Mouse (Mus musculus) hindbrain, embryonic 12.5 days (tissue): Measurements from ENCODE around the gene Vav3. TPM values are rescaled to one million over a fixed set of nuclear protein-coding genes. Genes with fewer than 3 reads are reported as not detected.

Experiments used
- ATAC-seq: fragments of 200-750 bp; cut with Nextera tagmentation; 2 replicates; pipeline ENCODE4 v1.8.0; 2017; ENCODE audit warnings: moderate TSS enrichment; ENCODE audit not compliant: low FRiP score
- H3K27ac ChIP-seq: fragments of 300-500 bp; sonication (generic); 2 replicates; pipeline ENCODE4 v1.5.1; 2016; ENCODE audit warnings: mild to moderate bottlenecking
- H3K27me3 ChIP-seq: fragments of 300-500 bp; sonication (generic); 2 replicates; pipeline ENCODE4 v1.6.1; 2016; ENCODE audit warnings: mild to moderate bottlenecking
- H3K36me3 ChIP-seq: fragments of 300-500 bp; sonication (generic); 2 replicates; pipeline ENCODE4 v1.6.1; 2016; ENCODE audit warnings: mild to moderate bottlenecking
- H3K4me1 ChIP-seq: fragments of 300-500 bp; sonication (generic); 2 replicates; pipeline ENCODE4 v1.6.1; 2016
- H3K4me2 ChIP-seq: fragments of 300-500 bp; sonication (generic); replicated peaks from 2 replicates; pipeline ENCODE4 v1.6.1; 2016; ENCODE audit warnings: mild to moderate bottlenecking
- H3K4me3 ChIP-seq: fragments of 300-500 bp; sonication (generic); 2 replicates; pipeline ENCODE4 v1.5.1; 2016; ENCODE audit warnings: mild to moderate bottlenecking
- H3K9ac ChIP-seq: fragments of 300-500 bp; sonication (generic); 2 replicates; pipeline ENCODE4 v1.6.1; 2016; ENCODE audit warnings: mild to moderate bottlenecking, moderate library complexity
- H3K9me3 ChIP-seq: fragments of 300-500 bp; sonication (generic); replicated peaks from 2 replicates; pipeline ENCODE4 v1.6.1; 2016; ENCODE audit warnings: mild to moderate bottlenecking
- WGBS: fragments of 180-500 bp; shearing (Covaris S2); methylation state at CpG from one replicate; pipeline ENCODE4 v1.1.7; 2016; 5-methylcytosine and 5-hydroxymethylcytosine counted together
- polyA plus RNA-seq: library from polyadenylated mRNA; unstranded; fragments of >200 nt; fragmentation: Nextera tagmentation; extraction: Ambion mirVana; gene quantifications from 2 replicates; pipeline ENCODE4 v1.2.1, GENCODE M21; 2016

Vav3 gene
- polyA plus RNA-seq, 1 experiment from 2014 or later, result 24.0 TPM

DNA sequence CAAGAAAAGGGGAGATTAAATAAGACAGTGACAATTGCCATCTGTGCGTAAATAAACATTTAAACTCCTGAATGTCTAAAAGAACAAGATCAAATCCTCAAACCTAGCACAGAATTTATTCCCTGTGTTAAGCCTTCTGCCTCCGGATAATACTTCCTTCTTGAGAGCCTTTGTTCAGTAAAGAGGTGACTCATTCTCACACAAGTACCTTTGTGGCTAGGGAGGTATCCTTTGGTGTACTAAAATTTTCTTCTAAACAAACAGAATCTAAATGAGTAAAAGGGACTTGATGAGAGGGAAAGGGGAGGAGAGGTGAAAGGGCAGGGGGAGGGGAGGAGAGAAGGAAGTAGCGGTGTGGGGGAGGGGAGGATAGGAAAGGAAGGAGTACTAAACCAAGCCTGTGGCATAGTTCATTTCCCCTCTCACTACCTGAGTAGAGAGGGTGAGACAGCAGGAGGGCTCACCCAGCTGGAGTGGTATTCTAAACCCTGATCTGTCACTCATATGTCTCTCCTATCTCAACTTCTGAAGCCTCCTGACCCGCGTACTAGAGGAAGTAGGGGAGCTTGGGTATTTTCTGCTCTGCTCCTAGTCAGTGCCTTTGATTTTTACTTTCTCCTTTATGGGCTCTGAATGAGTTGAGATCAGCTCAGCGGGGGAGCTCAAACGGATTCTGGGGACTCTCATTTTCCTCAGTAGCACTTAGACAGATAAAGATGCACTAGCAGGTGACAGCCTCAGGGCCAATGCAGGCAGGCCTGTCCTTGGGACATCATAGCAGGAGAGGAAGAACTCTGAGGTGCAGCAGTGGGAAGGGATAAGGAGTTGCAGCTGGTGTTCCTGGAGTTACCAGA lies 16.8 kb upstream of the Vav3 start:
- Histone ChIP-seq H3K27me3 (no peaks in the 10 kb centered on the region), H3K9ac (no peak overlapping the region), H3K4me2 (no peak overlapping the region), H3K27ac (no peak overlapping the region), H3K4me1 (no peaks in the 10 kb centered on the region), H3K36me3 (no peaks in the 10 kb centered on the region), H3K9me3 (no peaks in the 10 kb centered on the region), H3K4me3 (no peak overlapping the region)
- no peak for ATAC-seq
- 67% methylated on average over 7 of the region's 7 CpGs for whole genome bisulfite sequencing

DNA sequence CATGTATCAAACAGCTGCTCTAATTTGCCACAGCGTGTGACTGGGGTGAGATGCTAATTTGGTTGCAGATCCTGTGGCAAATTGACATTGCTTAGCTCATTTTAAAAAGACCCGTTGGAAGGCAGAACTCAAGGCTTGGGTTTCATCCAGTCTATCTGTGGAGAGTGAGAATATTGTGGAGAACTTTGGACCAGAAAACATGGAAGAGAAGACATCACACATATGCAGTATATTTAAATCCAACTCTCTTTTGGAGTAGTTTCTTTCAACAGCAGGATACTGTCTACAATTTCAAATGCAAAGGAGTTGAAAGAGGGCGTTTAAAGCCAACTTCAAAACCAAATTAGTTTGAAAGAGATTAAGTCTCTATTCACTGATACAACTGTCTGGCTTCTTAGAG lies 13.3 kb upstream of the Vav3 start:
- no peak for ATAC-seq
- WGBS, result 65% methylated on average over 3 of the region's 3 CpGs

DNA sequence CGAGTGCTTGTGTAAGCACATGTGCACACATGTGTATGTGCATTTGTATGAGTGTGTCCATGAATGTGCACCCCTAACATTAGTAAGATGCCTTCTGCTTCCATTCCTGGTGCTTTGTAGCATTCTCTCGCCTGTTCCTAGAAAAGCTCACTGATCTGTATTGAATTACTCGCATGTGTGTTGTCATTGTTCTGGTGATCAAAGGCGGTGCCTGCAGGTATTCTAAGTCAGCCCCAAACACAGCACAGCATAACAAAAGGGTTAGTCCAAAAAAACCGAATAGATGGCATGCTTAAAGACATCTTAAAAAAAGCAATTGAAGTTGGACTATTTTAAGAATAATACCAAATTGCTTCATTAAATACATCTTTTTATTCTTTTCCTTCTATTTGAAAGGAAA lies 7.7 kb upstream of the Vav3 start:
- H3K4me3 ChIP-seq, result no peak overlapping the region
- no peak overlapping the region for H3K27ac ChIP-seq
- H3K4me1 ChIP-seq, result no peaks in the 10 kb centered on the region
- H3K27me3 ChIP-seq, result no peaks in the 10 kb centered on the region
- H3K9me3 ChIP-seq, result no peaks in the 10 kb centered on the region
- no peak for ATAC-seq
- WGBS, result 56% methylated on average over 5 of the region's 5 CpGs
- H3K36me3 ChIP-seq, result no peaks in the 10 kb centered on the region
- no peak overlapping the region for H3K9ac ChIP-seq
- no peak overlapping the region for H3K4me2 ChIP-seq

More for the DNA sequence above, 13.3 kb upstream of the Vav3 start:
- Histone ChIP-seq H3K4me2 (no peak overlapping the region), H3K9ac (no peak overlapping the region), H3K4me3 (no peak overlapping the region), H3K9me3 (no peaks in the 10 kb centered on the region), H3K4me1 (no peaks in the 10 kb centered on the region), H3K27me3 (no peaks in the 10 kb centered on the region), H3K27ac (no peak overlapping the region), H3K36me3 (no peaks in the 10 kb centered on the region)

DNA sequence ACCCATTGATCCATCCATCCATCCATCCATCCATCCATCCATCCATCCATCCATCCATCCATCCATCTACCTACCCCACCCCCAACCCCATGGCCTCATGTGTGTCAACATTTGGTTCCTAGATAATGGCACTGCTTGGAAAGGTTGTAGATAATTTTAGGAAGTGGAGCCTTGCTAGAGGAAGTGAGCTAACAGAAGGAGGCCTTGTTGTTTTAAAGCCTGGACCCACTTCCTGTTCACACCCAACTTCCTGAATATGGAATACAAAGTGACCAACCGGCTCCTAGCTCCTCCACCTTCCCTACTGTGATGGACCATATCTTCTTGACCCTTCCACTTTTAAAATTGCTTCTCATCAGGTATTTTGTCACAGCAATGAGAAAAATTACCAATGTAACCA lies 5.0 kb upstream of the Vav3 start:
- 86% methylated on average over 1 of the region's 1 CpGs for WGBS
- H3K9me3 ChIP-seq, result no peaks in the 10 kb centered on the region
- peaks cover 4% of the 10 kb centered on the region; the same call in 1 of the 2 replicates for H3K4me1 ChIP-seq
- no peaks in the 10 kb centered on the region for H3K36me3 ChIP-seq
- no peak overlapping the region for H3K4me2 ChIP-seq
- no peak overlapping the region for H3K9ac ChIP-seq
- H3K4me3 ChIP-seq, result no peak overlapping the region
- H3K27ac ChIP-seq, result no peak overlapping the region
- H3K27me3 ChIP-seq, result no peaks in the 10 kb centered on the region
- no peak for ATAC-seq

DNA sequence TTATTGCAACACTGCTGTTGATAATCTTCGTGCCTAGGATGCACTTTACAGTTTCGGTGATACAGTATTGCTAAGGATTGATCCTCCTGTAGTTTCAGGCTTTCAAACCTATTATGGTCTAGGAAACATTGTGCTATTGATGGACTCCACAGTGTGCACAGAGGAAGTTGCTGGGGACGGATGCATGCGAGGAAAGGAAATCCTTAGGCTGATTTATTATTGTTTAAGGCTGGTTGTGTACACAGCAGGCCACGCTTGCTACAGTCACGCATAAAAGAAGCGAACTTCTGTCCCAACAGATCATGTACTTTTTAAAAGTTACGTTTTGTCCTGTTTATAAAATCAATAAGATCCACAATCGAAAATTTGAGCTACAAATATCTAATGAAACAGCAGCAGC lies 1.2 kb upstream of the Vav3 start:
- no peak overlapping the region for H3K27ac ChIP-seq
- no peak overlapping the region for H3K4me3 ChIP-seq
- H3K36me3 ChIP-seq, result no peaks in the 10 kb centered on the region
- H3K9me3 ChIP-seq, result no peaks in the 10 kb centered on the region
- no peak overlapping the region for H3K9ac ChIP-seq
- 75% methylated on average over 9 of the region's 9 CpGs for WGBS
- H3K4me1 ChIP-seq, result peaks cover 26% of the 10 kb centered on the region
- H3K4me2 ChIP-seq, result no peak overlapping the region
- no peaks in the 10 kb centered on the region for H3K27me3 ChIP-seq
- ATAC-seq, result no peak

DNA sequence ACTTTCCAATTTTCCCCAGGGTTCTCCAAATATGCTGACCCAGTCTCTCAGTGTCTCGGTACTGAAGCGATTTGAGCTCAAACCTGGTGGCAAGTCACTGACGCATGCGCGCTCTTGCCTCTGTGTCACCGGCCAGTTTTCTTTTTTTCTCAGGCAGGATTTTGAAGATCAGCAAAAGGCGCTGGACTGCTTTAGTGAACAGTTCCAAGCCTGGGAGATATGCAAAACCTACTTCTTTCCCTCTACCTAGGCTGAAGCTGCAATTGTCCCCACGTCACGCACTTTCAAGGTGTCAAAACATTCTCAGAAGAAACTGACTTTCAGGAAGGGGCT lies 546 bp upstream of the Vav3 start:
- Histone ChIP-seq H3K4me3 (peak overlapping the region; percentile 81), H3K4me1 (peaks cover 26% of the 10 kb centered on the region), H3K27ac (peak overlapping the region; percentile 94), H3K36me3 (no peaks in the 10 kb centered on the region), H3K9ac (no peak overlapping the region), H3K4me2 (peak overlapping the region; percentile 74), H3K27me3 (no peaks in the 10 kb centered on the region), H3K9me3 (no peaks in the 10 kb centered on the region)
- WGBS, result 2% methylated on average over 9 of the region's 9 CpGs
- peak; percentile 29 for ATAC-seq

DNA sequence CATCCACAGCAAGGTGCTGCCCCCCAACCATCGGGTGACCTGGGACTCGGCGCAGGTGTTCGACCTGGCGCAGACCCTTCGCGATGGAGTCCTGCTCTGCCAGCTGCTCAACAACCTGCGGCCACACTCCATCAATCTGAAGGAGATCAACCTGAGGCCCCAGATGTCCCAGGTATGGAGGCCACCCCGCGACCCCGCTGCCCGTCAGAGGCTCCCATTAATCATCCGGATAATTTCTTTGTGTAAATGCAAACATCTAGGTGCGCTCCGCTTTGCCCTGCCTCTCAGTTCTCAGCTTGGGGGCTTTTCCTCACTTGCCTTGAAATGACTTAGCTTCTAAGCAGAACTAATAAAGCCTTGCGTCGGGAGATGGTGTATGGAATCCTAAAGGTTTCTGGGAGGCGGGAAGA lies 623 bp downstream of the Vav3 start:
- peak; percentile 76; the same call in 1 of the 2 replicates for ATAC-seq
- H3K4me3 ChIP-seq, result peak overlapping the region; percentile 81
- peak overlapping the region; percentile 83 for H3K9ac ChIP-seq
- H3K27me3 ChIP-seq, result no peaks in the 10 kb centered on the region
- no peaks in the 10 kb centered on the region for H3K9me3 ChIP-seq
- H3K27ac ChIP-seq, result peak overlapping the region; percentile 94
- peak overlapping the region; percentile 74 for H3K4me2 ChIP-seq
- under 1% methylated on average over 18 of the region's 18 CpGs for WGBS
- peaks cover 26% of the 10 kb centered on the region for H3K4me1 ChIP-seq
- H3K36me3 ChIP-seq, result no peaks in the 10 kb centered on the region

DNA sequence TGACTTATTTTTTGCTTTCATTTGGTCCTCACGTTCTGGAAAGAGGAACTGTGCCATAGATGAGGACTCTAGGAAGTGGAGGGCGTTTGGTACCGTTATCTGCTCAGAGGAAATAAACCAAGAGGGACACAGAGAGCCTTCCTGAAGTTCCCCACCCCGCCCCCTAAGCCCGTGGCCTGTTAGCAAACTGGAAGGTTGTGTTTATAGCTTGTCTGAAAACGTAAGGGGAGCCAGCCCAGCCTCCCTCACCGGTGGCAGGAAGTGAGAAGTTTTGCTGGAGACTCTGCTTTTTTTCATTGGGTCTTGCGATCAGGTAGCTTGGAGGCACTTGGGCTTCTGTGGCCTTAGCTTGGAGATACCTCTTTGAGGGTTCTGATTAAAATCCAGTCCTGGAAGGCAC lies 1.2 kb downstream of the Vav3 start:
- Histone ChIP-seq H3K9ac (peak overlapping the region; percentile 83), H3K27ac (peak overlapping the region; percentile 94), H3K4me1 (peaks cover 26% of the 10 kb centered on the region), H3K36me3 (no peaks in the 10 kb centered on the region), H3K27me3 (no peaks in the 10 kb centered on the region), H3K4me2 (peak overlapping the region; percentile 74), H3K4me3 (peak overlapping the region; percentile 81), H3K9me3 (no peaks in the 10 kb centered on the region)
- ATAC-seq, result no peak
- 2% methylated on average over 8 of the region's 8 CpGs for WGBS

DNA sequence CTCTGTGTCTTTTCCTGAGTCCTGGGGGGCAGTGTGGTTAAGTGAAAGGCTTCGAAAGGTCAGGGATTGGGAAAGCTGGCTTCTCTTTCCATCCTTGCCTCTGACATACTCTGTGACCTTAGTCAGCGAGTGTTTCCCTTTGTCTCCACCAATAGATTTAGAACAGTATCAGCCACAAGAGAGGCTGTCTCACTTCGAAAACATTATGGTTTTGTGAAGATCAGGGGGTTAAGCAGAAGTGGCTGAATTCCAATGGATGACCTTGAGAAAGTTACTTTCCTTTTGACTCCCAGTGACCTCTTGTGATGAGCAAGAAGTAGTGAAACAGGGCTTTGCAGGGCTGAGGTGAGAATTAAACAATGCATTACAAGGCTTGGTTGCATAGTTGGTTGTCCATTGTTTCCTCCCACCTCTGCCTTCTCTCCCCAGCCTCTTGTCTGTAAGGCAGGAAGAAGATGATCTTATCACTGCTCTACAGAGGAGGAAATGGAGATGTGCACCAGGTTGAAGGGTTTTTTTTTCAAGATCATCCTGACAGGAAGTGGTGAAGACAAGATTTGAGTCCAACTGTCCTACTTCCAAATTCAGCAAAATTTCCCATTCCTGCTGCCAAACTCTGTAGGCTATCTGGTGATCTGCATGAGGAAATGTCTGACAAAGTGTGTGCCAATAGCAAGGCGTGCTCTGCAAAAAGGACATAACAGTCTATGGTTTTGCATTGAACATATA lies 11.7 kb downstream of the Vav3 start:
- Histone ChIP-seq H3K36me3 (no peaks in the 10 kb centered on the region), H3K4me1 (no peaks in the 10 kb centered on the region), H3K9ac (no peak overlapping the region), H3K4me2 (no peak overlapping the region), H3K27me3 (no peaks in the 10 kb centered on the region), H3K27ac (no peak overlapping the region), H3K9me3 (no peaks in the 10 kb centered on the region), H3K4me3 (no peak overlapping the region)
- WGBS, result 84% methylated on average over 4 of the region's 4 CpGs
- no peak for ATAC-seq

DNA sequence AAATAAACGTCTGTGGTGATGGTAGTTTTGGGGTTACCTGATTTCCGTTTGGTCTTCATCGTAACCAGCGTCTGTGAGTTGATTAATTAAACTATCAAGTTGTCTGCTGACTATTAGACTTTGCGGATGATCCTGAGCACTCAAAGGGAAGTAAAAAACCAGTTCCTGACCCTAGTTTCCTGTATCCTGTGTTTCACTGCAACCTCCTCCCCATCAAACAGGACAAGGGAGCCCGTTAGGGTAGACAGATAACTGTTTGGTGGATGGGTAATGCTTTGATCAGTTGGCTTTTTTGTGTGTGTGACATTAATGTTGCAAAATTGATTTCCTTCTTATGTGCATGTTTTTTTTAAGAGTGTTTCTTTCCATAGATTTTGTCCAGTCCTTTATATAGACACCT lies 12.2 kb downstream of the Vav3 start:
- Histone ChIP-seq H3K27ac (no peak overlapping the region), H3K4me1 (no peaks in the 10 kb centered on the region), H3K9me3 (no peaks in the 10 kb centered on the region), H3K9ac (no peak overlapping the region), H3K36me3 (no peaks in the 10 kb centered on the region), H3K4me2 (no peak overlapping the region), H3K27me3 (no peaks in the 10 kb centered on the region), H3K4me3 (no peak overlapping the region)
- WGBS, result 84% methylated on average over 6 of the region's 6 CpGs
- ATAC-seq, result no peak

DNA sequence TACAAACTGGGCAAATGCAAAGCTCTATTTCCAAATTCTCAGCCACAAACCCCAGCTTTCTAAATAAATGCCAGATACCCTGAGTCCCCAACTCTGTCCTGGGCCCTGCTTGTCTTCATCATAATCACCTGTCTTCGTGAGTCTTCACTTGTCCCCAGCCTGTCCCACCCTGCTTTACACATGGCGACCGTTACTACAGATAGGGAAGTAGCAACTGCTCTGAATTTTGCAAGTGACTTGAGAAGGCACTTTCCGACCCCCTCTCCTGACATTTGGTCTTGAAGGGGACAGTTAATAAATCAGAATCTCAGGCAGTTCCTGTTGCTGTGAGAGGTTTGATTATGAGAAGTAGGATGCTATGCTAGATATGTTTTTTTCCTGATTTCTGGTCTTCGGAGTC lies 13.4 kb downstream of the Vav3 start:
- Histone ChIP-seq H3K9me3 (no peaks in the 10 kb centered on the region), H3K4me1 (no peaks in the 10 kb centered on the region), H3K36me3 (no peaks in the 10 kb centered on the region), H3K27me3 (no peaks in the 10 kb centered on the region), H3K27ac (no peak overlapping the region), H3K4me3 (no peak overlapping the region), H3K9ac (no peak overlapping the region), H3K4me2 (no peak overlapping the region)
- no peak for ATAC-seq
- 94% methylated on average over 5 of the region's 5 CpGs for WGBS

DNA sequence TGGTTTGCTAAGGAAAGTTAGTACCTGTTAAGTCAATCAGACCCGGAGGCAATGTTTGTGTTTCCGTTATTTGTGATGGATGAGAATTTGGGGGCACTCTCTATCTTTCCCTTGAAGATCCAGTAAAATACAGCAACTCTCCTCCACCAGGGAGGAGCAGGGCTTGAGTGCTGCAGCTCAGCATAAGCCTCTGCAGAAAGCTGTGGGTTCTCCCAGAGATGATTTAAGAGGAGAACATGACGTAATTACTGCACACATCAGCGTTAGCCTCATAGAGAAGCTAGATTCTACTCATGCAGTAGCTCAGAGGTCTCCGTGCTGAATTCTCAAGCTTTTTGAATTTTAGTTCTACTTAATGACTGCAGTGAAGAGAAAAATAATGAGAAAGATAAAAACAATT lies 14.7 kb downstream of the Vav3 start:
- Histone ChIP-seq H3K9ac (no peak overlapping the region), H3K27me3 (no peaks in the 10 kb centered on the region), H3K4me1 (no peaks in the 10 kb centered on the region), H3K4me3 (no peak overlapping the region), H3K9me3 (no peaks in the 10 kb centered on the region), H3K27ac (no peak overlapping the region), H3K4me2 (no peak overlapping the region), H3K36me3 (no peaks in the 10 kb centered on the region)
- WGBS, result 79% methylated on average over 5 of the region's 5 CpGs
- no peak for ATAC-seq

DNA sequence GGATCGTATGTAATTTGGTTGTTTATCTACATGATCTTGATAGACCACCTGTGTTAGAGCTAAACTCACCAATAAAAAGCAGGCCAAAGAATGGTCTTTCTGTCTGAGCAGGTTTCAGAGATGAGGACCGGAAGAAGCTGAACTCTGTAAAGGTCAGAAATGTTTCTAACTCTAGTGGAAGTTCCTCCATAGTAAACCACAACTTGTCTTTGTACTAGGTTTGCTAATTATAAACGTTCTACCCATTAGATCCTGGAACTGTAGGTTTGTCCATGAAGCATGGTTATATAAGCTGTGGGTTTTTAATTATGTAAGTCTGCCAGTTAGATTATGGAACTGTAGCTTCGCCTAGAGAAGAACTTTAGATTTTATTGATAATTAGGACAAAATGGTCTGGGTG lies 20.3 kb downstream of the Vav3 start:
- Histone ChIP-seq H3K27me3 (no peaks in the 10 kb centered on the region), H3K27ac (no peak overlapping the region), H3K9ac (no peak overlapping the region), H3K9me3 (no peaks in the 10 kb centered on the region), H3K36me3 (no peaks in the 10 kb centered on the region), H3K4me2 (no peak overlapping the region), H3K4me3 (no peak overlapping the region), H3K4me1 (no peaks in the 10 kb centered on the region)
- no peak for ATAC-seq
- 83% methylated on average over 4 of the region's 4 CpGs for WGBS
